Mouse (Mus musculus) MEL (cell line): ENCODE results near the gene Slc51b.

ENCODE experiments used
- CTCF ChIP-seq, 3 experiments: IDR thresholded peaks in 2 of 3; conservative IDR thresholded peaks in 1 of 3; 2 replicates each; pipeline ENCODE4 v1.5.1; 2011 to 2012; ENCODE audit warnings: low read length in 3 of 3, low read depth in 2 of 3, mild to moderate bottlenecking in 2 of 3, improper control_type of control experiment in 1 of 3, inconsistent platforms in 1 of 3, mixed read lengths in 1 of 3, moderate library complexity in 1 of 3; ENCODE audit not compliant: control insufficient read depth in 1 of 3, insufficient read depth in 1 of 3, poor library complexity in 1 of 3, severe bottlenecking in 1 of 3
- EP300 ChIP-seq, 2 experiments: IDR thresholded peaks; 2 replicates each; pipeline ENCODE4 v1.6.1; 2011; ENCODE audit warnings: improper control_type of control experiment in 2 of 2, low read length in 2 of 2, low read depth in 1 of 2, mild to moderate bottlenecking in 1 of 2
- ETS1 ChIP-seq: IDR thresholded peaks from 2 replicates; pipeline ENCODE4 v1.6.1; 2012; ENCODE audit warnings: low read depth, mild to moderate bottlenecking, inconsistent platforms, low read length, improper control_type of control experiment, moderate library complexity
- MAFK ChIP-seq: IDR thresholded peaks from 2 replicates; pipeline ENCODE4 v1.6.1; 2011; ENCODE audit warnings: low read depth, mild to moderate bottlenecking, low read length, improper control_type of control experiment, borderline replicate concordance
- POLR2A ChIP-seq, 2 experiments: IDR thresholded peaks; 2 replicates each; pipeline ENCODE4 v1.6.1; 2011 to 2012; ENCODE audit warnings: low read length in 2 of 2, mild to moderate bottlenecking in 2 of 2, control low read depth in 1 of 2, improper control_type of control experiment in 1 of 2, low read depth in 1 of 2, moderate library complexity in 1 of 2; ENCODE audit not compliant: control insufficient read depth in 1 of 2, insufficient read depth in 1 of 2, poor library complexity in 1 of 2
- POLR2AphosphoS2 ChIP-seq: IDR thresholded peaks from 2 replicates; pipeline ENCODE4 v1.6.1; 2011; ENCODE audit warnings: low read length, improper control_type of control experiment
- UBTF ChIP-seq: IDR thresholded peaks from 2 replicates; pipeline ENCODE4 v1.6.1; 2012; ENCODE audit warnings: low read depth, mild to moderate bottlenecking, inconsistent platforms, low read length, improper control_type of control experiment, moderate library complexity, borderline replicate concordance; ENCODE audit not compliant: insufficient read depth
- USF1 ChIP-seq: IDR thresholded peaks from 2 replicates; pipeline ENCODE4 v1.6.1; 2014; ENCODE audit warnings: low read depth, mild to moderate bottlenecking, inconsistent platforms, low read length, improper control_type of control experiment, moderate library complexity

GRCm38 (mm10) chr9:65394360-65394759 is 28.4 kb downstream of the Slc51b start:
- TF ChIP-seq ETS1, result no peak
- TF ChIP-seq MAFK, result no peak
- no peak for TF ChIP-seq EP300 (IDR thresholded peaks at IDR 0.05; ENCODE audit: low read depth in 1 of 2, low read length in 2 of 2)
- TF ChIP-seq UBTF, result no peak
- TF ChIP-seq USF1, result no peak
- TF ChIP-seq CTCF (IDR thresholded peaks at IDR 0.05 in 2 of 3, conservative IDR thresholded peaks at IDR 0.05 in 1 of 3; ENCODE audit: control insufficient read depth in 1 of 3, insufficient read depth in 1 of 3, low read depth in 2 of 3, low read length in 3 of 3, poor library complexity in 1 of 3, severe bottlenecking in 1 of 3), result no peak
- TF ChIP-seq POLR2AphosphoS2, result no peak
- no peak for TF ChIP-seq POLR2A (IDR thresholded peaks at IDR 0.05; ENCODE audit: control insufficient read depth in 1 of 2, insufficient read depth in 1 of 2, low read depth in 1 of 2, low read length in 2 of 2, poor library complexity in 1 of 2)
